Mouse (Mus musculus): ENCODE data around the gene Gm20696.

The Gm20696 gene

DNA sequence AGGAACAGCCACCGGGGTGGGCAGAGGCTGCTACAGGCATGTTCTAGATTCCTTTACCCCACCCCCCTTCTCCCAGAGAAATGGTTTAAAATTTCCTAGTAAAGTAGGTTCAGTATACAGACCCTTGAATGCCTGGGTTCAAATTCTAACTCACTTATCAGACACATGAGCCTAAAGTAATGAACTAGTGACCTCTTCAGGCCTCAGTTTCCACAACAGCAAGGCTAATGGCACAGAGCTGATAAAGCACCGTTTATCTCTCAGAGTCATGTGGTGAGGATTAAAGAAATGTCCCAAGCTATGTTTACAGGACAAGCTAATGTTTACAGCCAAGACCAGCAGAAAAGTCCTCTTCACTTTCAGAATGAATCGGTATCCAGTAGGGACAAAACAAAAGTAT lies 173.7 kb downstream of the Gm20696 start:
- in situ Hi-C loops (cut with MboI, MseI), result no loop called here

DNA sequence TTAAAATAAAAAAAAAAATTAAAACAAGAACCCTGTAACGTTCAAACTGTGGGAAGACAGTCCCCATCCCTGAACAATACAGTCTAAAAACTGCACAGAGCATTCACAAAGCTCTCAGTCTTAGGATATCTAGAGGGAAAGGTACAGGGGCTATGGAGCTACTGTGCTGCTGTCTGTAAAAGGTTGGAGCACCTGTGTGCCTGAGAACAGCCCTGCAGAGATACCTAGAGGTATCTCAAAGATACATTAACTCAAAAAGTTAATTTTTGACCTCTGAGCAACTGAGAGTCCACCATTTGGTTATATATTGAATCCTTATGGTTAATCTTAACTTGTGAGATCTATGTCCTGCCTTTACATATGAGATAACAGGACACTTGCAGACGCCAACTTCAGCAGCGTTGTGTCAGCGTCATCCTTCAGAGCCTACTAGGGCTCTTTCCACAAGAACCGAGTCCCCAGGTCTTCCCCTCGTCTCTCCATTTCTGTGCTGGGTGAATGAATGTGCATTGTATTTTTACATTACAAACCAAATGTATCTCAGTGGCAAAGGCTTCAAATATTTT lies 174.5 kb downstream of the Gm20696 start:
- in situ Hi-C loops (cut with MboI, MseI), result no loop called here

- in situ Hi-C loops (cut with MboI, MseI), result no loop called here
Observed at GRCm38 (mm10) chr6:99491146-99491545, 175.5 kb downstream of the Gm20696 start.

DNA sequence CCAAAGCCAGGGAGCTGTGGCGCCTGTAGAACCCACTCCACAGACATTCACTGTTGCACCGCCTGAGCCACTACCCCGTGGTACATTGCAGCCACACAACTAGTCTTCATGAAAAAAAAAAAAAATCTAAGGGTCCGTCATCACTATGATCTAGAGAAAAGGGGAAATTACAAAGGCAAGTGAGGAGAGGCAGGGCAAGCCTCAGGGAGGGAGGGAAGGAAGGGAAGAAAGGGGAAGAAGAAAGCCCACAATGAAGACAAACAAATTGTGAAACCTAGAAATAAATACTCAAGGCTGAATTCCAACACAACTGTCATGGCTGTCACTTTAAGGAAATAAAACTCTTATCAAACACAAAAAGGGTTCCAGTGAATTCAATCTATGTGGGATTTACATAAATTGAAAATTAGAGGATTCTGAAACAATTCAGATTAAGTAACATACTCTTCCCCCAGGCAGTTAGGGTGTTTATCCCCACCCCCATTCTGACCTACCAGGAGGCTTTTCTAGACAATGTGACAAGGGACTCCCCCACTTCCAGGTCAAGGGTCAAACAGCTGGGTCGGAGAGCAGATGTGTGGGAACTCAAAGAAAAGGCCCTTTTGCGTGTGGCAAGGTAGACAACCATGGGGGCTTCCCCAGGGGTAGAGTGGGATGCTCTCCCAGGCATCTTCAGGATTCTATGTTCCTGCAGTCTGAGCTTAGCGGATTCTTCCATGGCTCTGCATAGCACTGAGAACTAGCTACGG lies 176.5 kb downstream of the Gm20696 start:
- in situ Hi-C loops (cut with MboI, MseI), result no loop called here

DNA sequence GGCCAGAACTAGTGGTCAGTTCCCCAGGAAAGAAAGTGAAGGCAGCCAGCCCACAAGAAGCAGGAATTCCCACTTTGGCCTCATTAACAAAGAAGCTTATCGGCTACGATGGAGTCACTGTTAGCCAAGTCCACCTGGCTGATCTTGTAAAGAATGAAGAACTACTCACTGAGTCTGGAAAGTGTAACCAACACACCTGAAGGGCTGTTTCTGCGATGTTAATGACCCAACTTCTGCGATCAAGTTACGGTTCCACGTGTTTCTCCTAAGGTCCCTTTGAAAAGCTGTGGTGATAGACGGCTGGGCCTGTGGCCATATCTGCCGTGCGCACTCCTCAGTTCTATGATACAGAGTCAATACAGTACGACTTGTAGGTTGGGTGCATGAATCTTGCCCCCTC lies 177.2 kb downstream of the Gm20696 start:
- in situ Hi-C loops (cut with MboI, MseI), result no loop called here

GRCm38 (mm10) chr6:99485884-99486640 lies 180.5 kb downstream of the Gm20696 start:
- in situ Hi-C loops (cut with MboI, MseI), result no loop called here

GRCm38 (mm10) chr6:99485217-99485883 lies 181.2 kb downstream of the Gm20696 start:
- in situ Hi-C loops (cut with MboI, MseI), result no loop called here

- in situ Hi-C loops (cut with MboI, MseI), result no loop called here
Observed at GRCm38 (mm10) chr6:99484884-99485216, 181.7 kb downstream of the Gm20696 start.

DNA sequence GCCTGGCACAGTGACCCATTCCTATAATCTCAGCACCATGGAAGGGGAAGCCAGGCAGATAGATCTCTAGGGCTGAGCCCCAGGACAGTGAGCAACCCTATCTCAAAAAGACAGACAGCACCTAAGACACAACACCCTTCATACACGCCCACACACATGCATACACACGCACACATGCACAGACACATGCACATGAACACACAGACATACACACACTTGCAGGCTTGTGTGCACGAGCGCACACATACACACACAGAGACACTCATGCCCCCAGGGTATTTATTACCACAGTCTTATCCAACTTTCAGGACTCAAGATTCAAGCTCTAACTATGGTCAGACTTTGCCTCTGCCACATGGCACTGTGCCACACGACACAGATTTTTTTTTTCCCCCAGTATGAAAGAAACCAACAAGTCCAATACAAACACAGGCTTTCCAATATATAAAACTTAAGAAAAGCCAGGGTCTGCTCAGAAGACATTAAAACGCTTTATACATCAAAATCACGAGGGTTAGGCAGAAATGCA lies 182.3 kb downstream of the Gm20696 start:
- in situ Hi-C loops (cut with MboI, MseI), result no loop called here

GRCm38 (mm10) chr6:99483556-99483955 lies 183.0 kb downstream of the Gm20696 start:
- in situ Hi-C loops (cut with MboI, MseI), result no loop called here

DNA sequence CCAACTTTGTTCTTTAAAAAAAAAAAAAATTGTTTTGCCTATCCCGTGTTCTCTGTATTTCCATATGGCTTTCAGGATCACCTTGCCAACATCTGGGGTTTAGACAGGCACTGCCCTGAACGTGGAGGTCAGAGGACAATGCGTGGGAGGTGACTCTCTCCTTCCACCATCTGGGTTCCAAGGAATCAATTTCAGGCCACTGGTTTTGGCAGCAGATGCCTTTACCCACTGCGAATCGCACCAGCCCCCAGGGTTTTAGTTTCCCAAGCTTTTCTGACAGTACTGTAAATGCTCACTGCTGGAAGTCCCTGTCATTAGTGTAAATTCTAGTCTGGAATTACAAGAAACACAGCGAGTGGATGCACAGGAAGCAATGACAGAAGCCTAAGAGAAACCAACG lies 185.0 kb downstream of the Gm20696 start:
- in situ Hi-C loops (cut with MboI, MseI), result no loop called here

DNA sequence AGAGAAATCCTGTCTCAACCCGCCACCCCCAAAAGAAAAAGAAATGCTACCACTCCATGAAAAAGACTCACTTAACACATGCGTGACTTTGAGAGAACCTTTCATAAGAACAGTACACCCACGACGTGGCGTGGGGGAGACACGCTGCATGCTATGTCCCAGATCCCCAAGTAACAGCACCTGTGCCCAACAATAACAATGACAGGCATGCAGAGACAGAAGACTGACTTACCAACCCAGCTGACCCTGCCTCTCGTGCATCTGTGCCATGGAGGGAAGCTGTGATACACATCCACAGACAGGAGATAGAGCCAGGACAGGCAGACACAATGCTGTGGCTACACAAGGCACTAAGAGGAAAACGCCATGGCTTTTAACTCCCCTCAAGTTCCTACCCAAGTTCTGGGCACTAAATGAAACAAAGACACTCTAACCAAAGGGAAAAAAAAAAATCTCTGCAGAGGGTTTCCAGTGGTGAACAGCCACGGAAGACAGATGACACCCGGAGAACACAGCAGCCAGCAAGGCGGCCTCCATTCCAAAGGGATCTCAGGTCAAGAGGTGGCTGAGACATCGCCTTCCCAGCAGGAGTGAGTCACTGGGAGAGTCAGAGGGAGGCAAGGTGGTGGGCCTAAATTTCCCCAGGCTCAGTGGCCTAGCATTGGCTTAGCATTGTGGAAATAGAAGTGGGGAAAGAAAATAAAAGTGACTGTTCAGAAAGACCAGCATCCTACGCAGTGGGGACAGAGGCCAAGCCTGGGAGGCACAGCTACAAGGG lies 187.5 kb downstream of the Gm20696 start:
- in situ Hi-C loops (cut with MboI, MseI), result no loop called here

DNA sequence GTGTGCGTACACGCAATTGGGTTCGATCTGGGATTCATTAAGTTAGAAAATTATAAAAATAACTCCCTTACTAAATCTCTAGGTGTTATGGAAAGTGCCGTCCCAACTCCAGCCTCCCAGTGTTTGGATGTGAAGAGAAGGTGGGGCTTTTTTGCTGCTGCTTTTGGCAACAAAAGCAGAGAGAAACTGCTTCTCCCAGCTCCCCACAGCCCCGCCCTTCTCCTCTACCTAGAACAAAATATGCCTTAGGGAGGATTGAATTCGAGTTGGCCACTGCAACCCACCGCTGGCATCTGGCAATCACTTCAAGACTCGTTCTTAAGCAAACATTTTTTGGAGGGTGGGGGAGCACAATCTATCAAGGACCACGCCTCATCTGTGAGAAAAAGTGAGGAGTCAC lies 191.6 kb downstream of the Gm20696 start:
- in situ Hi-C loops (cut with MboI, MseI), result no loop called here

- in situ Hi-C loops (cut with MboI, MseI), result no loop called here
Observed at GRCm38 (mm10) chr6:99470906-99471305, 195.7 kb downstream of the Gm20696 start.

GRCm38 (mm10) chr6:99469134-99469834 lies 197.3 kb downstream of the Gm20696 start:
- in situ Hi-C loops (cut with MboI, MseI), result no loop called here

DNA sequence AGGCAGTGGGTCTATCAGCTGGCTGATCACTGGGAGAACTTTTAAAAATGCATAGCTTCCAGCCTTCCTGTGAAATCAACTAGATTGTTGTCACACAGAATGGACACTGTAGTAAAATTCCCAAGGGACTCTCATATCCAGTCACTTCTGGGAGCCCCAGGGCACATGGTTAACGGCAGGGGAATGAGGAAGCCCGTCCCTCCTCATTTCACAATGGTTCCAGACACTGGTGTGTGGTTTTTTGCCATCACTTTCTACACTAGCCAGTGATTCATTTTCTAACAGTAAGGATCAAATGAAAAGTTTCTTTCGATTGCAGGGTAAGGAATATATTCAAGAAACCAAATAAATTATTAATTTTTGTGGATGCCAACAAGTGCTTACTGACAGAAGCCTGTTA lies 198.8 kb downstream of the Gm20696 start:
- in situ Hi-C loops (cut with MboI, MseI), result no loop called here

GRCm38 (mm10) chr6:99467109-99467508 lies 199.5 kb downstream of the Gm20696 start:
- in situ Hi-C loops (cut with MboI, MseI), result no loop called here

DNA sequence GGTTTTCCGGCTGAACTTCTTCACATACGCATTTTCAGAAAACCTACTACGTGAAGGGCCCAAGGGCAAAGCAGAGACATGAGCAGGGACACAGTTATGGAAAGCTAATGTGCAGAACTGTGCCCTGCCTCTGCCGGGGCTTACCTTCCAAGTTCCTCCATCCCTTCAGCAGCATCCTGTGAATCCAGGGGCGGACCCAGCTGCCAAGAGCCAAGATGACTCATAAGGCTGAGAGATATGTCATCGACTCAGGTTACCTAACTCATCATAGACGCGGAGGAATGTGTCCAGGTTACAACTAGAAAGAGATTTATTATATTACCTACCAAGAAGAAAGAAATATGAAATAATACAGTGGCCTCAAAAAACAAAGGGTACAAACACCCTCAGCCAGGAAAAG lies 200.2 kb downstream of the Gm20696 start:
- in situ Hi-C loops (cut with MboI, MseI), result no loop called here

DNA sequence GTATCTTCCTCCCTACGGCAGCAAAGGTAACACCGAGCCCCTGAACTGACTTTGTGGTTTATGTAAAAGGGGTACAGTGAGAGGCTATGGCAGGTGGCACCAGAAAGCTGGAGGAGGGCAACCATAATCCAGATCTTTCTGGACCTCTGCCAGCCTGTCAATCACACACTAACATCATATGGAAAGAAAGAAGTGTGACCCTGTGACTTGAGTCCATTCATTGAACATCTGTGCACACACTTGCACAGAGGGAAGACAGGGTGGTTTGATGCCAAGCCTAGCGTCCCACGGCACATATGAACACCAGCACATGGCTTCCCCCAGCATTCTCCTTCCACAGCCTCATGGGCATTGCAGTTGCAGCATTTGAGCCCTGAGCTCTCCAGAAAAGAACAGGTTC lies 202.1 kb downstream of the Gm20696 start:
- in situ Hi-C loops (cut with MboI, MseI), result no loop called here

DNA sequence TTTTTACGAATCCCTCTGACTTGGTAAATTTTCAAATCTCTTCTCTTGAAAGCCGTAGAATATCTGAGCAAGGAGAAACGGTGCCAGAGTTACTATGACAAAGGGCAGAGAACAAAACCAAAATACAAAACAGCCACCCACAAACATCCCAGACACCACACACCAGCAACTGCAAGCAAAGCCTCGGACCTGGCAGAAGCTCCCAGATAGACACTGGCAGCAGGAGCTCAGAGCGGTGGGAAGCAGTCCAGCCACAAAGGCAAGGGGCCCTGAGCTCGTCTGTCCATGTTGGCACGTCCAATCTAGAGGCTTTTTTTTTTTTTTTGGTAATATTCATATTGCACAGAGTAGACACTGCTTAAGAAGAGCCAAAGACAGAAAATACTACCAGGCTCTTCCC lies 202.7 kb downstream of the Gm20696 start:
- in situ Hi-C loops (cut with MboI, MseI), result no loop called here

GRCm38 (mm10) chr6:99458775-99459174 lies 207.8 kb downstream of the Gm20696 start:
- in situ Hi-C loops (cut with MboI, MseI), result loop anchor here in 1 of 2 experiments (10.0 kb wide), 1 partner anchor 404 kb away; no protein-coding TSS in a partner anchor

All from T-helper 17 cell (primary cell).